Mouse (Mus musculus): ENCODE measurements around the gene Defa22.
"Not testable (repeated sequence)": the region's sequence is repeated elsewhere in the genome, so short reads cannot be mapped to it uniquely, and the experiment has no call there.

Defa22 gene

DNA sequence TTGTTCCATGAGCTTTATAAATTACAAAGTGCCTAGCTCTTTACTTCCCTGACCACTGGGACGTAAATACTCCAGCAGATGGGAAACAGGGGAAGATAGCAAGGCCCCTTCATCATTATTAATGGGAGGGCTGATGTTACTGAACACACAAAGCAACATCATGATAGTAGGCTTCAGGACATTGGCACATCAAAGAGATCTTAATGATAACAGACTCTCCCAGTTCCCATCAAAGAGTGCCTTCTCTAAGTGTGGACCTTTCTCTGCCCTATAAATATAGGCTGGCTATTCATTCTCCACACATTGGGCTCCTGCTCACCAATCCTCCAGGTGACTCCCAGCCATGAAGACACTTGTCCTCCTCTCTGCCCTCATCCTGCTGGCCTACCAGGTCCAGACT is at the start of gene Defa22:
Gene Defa22, plus strand, starts transcription at position 301 of the 400 bp plus-strand sequence.
- not testable (repeated sequence) for DNase-seq

DNA sequence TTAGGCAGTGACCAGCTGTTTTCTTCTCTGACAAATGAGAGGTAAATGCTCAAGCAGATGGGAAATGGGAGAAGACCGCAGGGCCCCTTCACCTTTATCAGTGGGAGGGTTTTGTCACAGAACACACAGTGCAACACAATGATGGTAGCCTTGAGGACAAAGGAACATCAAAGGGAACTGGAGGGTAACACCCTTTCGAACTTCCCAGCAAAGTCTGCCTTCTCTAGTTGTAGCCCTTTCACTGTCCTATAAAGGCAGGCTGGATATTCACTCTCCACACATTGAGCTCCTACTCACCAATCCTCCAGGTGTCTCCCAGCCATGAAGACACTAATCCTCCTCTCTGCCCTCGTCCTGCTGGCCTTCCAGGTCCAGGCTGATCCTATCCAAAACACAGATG is 27.7 kb upstream of the Defa22 start, which contains the start of gene Defa30:
Gene Defa30, plus strand, starts transcription at position 301 of the 400 bp plus-strand sequence.
- DNase-seq = not testable (repeated sequence)

DNA sequence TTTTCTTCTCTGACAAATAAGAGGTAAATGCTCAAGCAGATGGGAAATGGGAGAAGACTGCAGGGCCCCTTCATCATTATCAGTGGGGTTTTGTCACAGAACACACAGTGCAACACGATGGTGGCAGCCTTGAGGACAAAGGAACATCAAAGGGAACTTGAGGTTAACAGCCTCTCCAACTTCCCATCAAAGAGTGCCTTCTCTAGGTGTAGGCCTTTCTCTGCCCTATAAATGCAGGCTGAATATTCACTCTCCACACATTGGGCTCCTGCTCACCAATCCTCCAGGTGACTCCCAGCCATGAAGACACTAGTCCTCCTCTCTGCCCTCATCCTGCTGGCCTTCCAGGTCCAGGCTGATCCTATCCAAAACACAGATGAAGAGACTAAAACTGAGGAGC is 29.2 kb downstream of the Defa22 start, which contains the start of gene Defa31:
Gene Defa31, plus strand, starts transcription at position 301 of the 400 bp plus-strand sequence.
- not testable (repeated sequence) for DNase-seq

DNA sequence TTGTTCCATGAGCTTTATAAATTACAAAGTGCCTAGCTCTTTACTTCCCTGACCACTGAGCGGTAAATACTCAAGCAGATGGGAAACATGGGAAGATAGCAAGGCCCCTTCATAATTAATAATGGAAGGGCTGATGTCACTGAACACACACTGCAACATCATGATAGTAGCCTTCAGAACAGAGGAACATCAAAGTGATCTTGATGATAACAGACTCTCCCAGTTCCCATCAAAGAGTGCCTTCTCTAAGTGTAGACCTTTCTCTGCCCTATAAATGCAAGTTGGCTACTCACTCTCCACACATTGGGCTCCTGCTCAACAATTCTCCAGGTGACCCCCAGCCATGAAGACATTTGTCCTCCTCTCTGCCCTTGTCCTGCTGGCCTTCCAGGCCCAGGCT is 39.2 kb downstream of the Defa22 start, which contains the start of gene Gm15293:
Gene Gm15293, plus strand, starts transcription at position 301 of the 400 bp plus-strand sequence.
- not testable (repeated sequence) for DNase-seq
